Mouse (Mus musculus): ENCODE measurements around the gene Taf8.

Gene Taf8

DNA sequence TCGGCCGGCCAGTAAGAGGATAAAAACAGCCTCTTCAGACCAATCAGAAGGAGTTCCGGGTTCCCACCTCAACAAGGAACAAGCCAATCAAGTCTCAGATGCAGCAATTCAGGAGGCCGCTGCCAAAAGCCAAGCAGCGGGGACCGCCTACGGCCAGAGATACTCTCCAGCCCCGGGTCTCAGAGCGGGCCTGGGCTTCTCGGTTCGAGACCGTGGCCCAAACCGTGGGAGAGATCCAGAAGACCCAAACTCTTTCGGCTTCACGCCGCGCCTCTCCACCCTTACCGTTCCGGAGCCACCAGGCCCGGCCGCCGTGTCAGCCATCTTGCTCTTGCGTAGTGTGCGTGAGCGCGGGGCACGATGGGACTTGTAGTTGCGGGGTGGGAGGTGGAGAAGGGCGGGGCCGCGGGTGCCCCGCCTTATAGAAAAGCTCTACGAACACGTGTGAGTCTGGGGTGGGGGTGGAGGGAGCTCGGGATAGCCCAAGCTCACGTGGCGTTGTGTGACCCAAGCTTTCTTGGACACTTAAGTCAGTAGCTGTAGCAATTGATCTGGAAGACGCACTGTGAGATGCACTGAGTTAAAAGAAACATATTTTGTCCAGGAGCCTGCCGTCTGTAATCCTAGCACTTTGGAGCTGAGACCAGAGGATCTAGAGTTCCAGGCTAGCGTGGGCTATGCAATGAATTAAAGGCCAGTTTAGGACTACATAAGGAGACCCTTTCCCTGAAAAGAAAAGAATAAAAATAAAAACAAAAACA lies at the start of gene Taf8:
TSS of gene Taf8 (minus strand) at position 347 of the 761 bp plus-strand sequence.
- DNase-seq: peak; percentile 94

DNA sequence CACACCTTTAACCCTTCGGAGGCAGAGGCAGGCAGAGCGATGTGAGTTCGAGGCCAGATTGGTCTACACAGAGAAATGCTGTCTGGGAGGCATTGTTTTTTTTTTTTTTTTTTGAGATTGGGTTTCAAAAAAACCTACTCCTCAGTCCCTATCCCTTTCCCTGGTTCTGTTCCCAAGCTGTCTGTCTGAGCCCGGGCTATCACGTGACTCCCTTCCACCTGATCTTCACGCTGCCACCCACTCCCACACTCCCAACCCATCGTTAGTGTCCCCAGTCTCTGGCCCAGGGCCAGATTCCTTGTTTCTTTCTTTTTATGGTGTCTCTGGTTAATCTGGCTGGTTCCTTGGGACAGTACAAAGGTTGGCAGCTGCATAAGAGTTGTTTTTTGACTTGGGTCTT lies 49.0 kb upstream of the Taf8 start:
- no peak for DNase-seq

DNA sequence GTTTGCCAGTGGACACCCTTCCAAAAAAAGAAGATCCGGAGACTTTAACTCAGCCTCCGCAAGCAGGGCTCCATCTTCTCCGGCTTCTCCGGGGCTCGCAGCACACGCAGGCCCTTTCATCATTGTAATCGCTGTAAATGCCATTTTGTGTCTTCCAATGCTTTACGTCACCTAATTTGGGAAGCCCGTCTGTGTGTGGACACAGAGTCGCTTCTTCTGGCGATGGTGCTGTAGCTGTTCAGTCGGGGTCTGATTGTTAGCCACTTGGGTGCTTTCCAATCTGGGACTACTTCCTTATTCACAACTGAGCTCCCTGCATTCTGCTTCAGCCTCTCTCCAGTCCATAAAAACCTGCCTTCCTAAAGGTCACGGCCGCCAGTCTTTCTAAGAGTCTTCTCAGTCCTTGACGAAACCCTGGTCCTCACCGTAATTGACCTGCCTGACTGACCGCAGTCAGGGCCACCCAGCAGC lies 43.8 kb upstream of the Taf8 start:
- peak; percentile 12 for DNase-seq

DNA sequence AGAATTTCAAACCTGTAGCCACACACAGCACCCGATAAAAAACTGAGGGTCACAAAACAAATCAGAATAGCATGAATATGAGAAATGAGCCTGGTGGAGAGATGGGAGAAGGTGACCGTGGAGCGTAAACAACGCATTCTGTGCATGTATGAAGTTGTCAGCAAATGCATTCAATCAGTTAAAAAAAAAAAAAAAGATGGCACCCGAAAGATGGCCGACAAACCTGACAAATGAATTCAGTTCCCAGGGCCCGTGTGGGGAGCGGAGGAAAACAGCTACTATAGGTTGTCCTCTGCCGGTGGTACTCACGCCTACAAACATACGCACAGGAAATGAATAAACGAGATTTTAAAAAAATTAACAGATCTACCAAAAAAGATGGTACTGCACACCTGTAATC lies 43.1 kb upstream of the Taf8 start:
- no peak for DNase-seq

DNA sequence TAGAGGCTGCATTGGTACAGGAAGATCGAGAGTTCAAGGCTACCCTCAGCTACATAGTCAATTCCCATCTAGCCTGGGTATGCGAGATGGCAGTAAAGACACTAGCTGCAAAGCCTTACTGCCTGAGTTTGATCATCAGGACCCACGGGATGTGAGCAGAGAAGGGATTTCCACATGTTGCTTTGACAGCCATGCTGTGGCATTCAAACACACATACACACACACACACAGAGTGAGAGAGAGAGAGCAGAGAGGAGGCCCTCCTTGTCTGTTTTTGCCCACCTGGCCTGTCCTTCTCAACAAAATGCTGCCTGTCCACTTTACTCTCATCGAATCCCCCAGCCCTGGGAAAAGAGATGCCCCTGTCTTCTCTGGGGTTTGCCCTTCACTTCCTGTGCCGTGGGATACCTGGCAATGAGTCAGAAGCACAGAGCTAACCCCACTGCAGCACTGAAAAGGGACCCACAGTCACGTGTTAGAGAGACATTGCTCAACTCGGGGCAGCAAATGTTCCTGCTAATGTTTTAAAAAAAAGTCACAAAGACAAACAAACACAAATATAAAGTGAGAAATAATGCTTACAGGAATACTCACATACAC lies 41.1 kb upstream of the Taf8 start:
- DNase-seq: no peak

DNA sequence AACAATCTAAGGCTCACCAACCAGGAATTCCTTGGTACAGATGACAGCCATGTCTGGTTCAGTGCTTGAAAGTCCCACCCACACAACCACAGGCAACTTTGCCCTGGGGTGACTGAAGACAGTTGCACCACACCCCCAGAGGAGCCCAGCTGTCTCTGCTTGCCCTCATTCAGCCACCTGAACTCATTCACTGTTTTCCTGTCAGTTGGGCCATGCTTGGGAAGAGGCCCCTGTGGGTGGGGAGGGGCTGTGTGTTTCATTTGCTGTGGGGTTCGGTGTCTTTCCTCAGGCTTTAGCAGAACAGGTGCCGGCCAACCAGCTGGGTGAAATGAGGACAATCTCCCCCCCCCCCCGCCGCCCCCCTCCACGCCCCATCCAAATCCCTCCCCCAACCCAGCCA lies 40.0 kb upstream of the Taf8 start:
- DNase-seq: no peak

DNA sequence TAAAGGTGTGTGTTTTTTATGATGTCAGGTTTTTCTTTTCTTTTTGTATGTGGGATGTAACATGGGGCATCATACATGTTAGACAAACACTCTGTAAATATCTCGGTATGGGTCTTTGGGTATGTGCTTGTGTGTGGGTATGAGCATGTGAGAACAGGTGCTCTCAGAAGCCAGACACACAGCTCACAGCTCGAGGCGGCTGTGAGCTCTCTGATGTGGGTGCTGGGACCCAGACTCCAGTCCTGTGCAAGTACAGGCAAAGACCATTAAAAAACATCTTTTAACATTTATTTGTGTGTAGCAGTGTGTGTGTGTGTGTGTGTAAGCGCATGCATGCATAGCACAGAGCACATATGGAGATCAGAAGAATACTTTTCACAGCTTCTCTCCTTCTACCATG lies 37.0 kb upstream of the Taf8 start:
- DNase-seq: no peak

DNA sequence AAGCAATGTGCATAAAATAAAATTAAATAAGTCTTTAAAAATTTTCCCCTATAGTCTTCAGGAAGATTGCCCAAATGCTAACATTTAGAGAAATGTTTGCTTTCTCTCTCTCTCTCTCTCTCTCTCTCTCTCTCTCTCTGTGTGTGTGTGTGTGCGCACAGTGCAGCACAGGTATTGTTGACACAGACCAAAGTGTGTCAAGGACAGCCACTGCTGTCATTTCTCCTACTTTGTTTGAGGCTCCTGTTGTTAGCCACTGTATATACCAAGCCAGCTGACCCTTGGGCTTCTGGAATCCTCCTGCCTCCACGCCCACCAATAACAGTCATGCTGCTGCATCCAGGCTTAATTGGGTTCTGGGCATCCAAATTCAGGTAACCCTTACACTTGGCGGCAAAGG lies 36.0 kb upstream of the Taf8 start:
- DNase-seq: no peak

DNA sequence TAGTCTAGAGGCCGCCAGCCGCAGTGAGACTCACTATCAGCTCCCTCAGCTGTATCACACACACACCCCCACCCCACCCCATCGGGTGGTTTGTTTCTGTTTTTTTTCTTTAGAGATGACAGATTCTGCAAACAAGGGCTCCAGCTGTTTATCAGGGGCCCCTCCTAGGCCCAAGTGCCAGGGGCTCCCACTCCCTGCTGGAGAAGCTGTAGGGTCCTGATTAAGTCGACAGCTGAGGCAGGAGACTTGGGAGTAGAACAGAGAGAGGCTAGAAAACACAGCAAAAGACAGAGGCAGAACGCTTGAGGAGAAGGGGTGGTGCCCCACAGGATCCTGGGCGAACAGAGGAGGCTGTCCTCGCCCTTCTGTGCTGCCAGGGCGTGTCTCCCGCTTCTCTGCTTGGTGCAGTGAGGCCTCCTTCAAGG lies 33.7 kb upstream of the Taf8 start:
- DNase-seq: no peak

DNA sequence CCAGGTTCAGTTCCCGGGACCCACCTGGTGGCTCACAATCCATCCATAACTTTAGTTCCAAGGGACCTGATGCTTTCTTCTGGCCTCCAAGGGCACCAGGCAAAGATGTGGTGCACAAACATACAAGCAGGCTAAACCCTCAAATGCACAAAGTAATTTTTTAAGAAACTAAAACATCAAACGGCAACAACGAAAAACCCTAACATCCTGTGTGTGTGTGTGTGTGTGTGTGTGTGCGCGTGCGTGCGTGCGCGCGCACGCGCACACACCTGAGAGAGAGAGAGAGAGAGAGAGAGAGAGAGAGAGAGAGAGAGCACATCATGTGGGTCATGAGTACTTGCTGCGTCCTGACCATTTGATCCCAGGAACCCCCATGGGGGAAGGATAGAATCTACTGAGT lies 31.6 kb upstream of the Taf8 start:
- DNase-seq: no peak

DNA sequence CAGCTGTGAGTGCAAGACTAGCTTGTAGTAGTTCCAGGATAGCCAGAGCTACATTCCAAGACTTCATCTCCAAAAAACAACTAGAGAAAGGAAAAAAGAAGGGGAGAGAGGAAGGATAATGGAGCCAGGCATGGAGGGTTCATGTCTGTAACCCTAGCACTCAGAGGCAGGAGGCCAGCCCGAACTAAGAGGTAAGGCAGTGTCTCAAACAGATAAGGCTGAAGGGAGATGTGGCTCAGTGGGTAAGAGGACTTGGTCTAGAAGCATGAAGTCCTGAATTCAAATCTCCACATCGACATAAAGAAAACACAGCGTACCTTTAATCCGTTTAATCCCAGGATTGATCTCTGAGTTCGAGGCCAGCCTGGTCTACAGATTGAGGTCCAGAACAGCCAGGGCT lies 30.3 kb upstream of the Taf8 start:
- no peak for DNase-seq

DNA sequence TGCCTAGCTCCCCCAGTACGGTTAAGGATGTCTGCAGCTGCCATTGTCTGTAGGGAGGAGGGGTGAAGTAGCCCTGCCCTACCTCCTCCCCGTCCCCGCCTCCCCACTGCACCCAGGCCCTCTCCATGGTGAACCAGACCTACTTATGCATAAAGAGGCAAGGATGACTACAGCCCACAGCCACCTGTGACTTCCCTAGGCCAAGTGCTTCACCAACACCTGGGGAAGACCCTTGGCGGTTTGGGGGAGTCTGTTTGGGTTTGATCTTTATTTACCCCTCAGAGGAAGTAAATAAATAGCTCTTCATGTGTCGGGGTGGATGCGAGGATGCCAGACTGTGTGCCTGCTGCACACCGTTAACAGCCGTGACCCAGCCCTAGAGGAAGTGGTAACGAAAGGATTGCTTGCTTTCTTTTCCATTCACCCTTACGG lies 29.3 kb upstream of the Taf8 start:
- no peak for DNase-seq

DNA sequence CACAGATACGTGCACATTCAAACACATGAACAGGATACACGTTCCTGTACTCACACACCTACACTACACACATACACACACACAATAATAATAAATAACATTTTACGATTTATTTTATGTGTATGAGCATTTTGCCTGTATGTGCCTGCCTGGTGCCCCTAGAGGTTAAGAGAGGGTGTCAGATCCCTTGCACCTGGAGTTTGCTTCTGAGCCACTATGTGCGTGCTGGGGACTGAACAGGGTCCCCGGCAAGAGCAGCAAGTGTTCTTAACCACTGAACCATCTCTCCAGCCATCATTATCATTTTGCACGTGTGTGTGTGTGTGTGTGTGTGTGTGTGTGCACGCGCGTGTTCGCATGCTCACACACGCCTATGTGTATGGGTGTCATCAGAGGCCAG lies 27.5 kb upstream of the Taf8 start:
- no peak for DNase-seq

DNA sequence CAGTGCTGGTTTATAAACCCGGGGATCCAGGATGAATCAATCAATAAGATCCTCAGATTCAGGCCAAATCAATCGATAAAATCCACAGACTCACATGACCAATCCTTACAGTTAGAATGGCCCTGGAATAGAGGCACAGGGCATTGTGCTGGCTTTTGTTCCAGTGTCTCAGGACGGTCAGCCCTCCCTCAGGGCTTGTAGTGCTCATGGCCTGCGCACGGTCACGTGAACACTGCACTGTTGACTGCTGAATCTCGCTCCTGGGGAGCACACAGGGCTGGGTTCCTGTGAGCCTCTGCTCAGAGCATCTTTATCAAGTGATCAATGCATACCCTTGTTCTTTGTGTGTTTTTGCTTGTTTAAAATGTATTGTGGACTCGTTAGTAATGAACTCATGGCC lies 26.8 kb upstream of the Taf8 start:
- DNase-seq: no peak

DNA sequence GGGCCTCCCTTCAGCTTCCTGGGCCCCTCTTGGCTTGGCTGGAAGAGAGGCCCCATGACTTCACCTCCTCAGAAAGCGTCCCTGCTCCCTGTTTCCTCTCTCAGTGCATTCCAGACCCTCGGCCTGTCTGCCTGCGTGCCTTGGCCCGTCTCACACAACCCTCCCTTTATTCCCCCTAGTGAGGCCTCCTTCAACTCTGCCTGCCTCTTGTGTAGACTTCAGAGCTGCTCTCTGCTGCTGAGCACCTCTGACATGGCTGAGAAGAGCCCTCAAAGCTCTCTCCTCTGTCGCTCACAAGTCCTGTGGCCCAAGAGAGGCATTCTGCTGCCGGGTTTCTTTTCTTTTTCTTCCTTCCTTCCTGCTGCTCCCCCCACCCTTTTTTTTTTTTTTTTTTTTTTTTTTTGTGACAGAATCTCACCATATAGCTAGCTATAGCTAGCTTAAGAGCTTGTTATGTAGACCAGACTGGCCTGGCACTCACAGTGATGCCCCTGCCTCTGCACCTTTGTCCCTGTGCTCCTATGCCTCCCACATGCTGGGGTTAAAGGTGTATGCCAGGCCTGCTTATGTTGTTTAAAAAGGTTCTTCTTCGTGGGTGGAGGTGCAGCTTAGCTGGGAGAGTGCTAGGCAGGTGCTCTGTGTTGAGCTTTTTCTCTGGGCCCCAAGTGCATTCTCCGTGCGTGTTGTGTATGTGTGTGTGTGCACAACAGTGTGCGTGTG lies 25.6 kb upstream of the Taf8 start:
- no peak for DNase-seq

DNA sequence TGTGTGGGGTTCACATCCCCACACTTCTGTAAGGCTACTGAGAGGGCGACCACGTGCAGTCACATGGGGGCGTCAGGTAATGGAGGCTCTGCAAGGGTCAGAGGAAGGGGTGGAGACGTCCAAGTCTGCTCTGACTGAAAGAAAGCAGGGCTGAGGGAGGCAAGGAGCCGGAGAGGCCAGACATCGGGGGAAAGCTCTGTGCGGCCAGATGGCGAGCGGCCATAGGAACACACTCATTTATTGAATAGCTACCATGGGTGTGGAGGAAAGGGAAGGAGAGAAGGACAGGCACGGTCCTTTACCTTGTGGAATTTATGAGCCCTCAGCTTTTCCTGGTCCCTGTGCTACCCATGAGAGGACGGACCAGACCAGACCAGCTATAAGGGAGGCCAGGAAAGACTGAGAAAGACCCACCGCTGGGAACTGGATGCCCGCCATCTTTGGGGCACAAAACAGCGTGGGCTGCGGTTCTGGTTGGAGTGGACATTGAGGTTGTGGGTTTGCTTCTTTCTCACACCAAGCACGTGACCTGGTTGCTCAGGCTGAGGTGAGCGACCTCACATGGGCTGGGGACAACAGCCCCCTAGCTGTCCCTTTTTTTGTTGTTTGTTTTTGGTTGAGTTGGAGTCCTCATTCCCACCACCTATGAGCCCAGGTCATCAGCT lies 24.9 kb upstream of the Taf8 start:
- no peak for DNase-seq

DNA sequence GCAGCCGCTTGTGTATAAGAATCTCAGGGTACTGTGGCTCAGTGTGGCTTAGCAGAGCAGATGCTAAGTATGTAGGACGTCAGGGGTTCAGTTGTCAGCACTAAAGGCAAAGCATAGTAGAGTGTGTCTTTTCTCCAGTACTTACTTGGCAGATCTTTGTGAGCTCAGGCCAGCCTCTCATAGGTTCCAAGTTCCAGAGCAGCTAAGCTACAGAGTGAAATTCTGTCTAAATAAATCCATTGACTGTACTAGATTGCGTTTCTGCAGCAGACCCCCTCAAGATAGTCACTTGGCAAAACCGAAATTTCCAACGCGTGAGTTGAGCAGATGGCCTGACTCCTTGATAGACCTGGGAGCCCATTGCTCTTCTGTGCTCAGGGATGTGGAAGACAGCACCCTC lies 22.9 kb upstream of the Taf8 start:
- DNase-seq: no peak

DNA sequence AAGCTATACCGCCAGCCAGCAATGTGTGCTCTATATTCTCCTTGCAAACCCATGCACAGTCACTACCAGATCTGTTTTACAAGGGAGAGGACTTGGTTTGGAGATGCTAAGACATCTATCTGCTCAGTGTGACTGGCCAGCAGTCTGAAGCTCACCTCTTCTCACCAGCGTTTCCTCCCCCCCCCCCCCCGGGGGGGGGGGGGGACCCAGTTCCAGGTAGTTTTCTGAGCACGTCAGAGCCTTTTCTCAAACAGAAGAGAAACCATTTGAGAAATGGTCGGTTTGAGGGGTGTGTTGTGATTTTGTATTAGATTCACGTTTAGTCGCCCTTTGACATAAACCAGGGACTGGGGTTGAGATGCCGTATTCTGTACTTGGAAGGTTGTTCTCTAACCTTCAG lies 22.0 kb upstream of the Taf8 start:
- no peak for DNase-seq

DNA sequence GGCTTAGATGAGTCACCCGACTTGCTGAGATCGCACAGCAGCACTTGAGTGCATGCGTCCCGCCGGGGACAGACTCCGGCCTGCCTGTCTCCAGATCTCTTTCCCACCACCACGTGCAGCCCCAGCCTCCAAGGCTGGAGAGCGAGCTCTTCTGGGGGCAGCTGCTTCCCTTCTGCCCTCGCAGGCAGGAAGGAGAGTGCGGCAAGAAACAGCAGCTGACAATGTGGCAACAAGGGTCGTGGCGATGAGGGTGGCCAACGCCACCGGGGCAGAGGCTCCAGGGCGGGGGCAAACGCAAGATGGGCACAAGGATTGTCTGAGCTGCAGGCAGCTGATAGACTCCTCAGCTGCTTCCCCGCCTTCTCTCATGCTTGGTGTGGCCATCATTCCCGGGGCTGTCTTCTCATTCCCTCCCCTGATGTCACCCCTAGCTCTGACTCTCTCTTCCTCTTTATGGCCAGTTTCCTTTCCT lies 21.2 kb upstream of the Taf8 start:
- DNase-seq: no peak

DNA sequence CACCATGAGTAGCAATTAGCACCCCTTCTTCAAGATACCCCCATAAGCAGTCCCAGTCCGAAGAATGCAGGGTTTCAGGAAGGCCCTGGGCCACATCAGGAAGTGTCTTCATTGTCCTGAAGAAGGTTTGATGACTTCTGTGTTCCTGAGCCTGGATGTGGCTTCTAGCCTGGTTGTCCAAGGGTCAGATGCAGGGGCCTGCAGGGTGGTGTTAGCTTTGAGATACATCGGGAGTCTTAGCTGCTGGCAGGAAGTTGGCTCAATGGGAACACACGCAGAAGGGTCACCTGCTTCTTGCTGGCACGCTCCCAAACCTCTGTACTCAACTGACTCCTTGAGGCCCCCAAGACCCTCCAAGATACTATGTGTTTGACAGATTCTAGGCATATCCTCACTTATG lies 20.4 kb upstream of the Taf8 start:
- DNase-seq: no peak

DNA sequence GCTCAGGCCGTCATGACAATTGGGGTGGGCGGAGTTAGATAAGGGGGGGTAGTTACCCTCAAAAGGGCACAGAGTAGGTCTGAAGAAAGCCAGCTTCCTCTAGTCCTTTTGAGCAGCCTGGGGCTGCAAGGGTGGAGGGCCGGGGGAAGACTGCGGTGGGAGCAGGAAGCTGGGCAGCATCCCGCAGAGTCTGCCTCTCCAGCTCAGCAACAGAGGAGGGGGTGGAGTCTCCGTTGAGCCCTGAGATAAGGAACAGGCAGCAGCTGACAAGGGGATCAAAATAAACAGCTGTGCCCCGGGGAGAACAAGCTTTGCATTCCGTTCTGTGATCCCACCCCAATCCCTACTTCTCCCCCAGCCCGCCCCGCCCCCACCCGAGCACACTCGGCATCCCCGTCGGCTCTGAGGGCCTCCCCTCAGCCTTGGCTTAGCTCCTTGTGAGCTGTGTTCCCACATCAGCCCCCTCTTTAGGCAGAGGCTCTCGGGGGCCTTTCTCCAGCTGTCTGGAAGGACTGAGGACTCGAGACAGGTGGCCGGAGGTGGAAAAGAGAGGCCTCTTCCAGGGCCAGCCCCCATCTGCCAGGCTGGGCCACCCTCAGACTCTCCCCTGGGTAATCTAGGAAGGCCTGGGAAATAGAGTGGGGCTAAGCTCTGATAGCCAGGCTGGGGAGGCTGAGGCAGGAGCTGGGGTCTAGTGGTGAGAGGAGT lies 19.6 kb upstream of the Taf8 start:
- peak; percentile 37 for DNase-seq

DNA sequence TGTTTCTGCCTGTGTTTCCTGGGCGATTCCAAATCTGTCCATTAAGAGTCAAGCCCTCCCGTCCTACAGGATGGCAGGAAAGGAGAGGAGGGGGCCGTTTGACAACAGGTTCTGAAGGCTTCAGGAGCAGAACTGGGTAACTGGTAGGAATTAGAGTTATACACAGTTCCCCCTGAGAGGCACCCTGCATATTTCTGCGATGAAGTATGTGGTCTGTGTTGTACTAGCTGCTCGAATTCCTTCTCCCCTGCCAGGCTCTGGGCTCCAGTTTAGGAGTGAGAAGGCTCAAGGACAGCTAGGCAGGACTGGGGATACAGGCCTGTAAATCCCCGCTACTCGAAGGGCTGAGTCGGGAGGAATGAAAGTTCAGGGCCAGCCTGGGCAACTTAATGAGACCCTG lies 16.1 kb upstream of the Taf8 start:
- DNase-seq: no peak

DNA sequence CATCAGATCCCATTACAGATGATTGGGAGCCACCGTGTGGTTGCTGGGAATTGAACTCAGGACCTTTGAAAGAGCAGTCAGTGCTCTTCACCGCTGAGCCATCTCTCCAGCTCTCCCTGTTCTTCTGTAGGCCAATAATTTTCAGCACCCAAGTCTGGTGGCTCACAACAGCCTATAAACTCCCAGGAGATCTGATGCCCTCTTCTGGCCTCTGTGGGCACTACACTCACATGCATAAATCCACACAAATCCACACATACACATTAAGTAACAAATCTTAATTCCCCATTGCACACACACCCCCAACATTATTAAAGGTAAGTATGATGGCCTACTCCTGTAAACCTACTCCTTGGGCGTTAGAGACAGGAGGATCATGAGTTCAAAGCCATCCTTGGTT lies 14.1 kb upstream of the Taf8 start:
- DNase-seq: no peak

Data from right cerebral cortex, adult 18-20 months (tissue).